Mouse (Mus musculus) embryonic facial prominence, embryonic 11.5 days (tissue): Measurements from ENCODE around the gene Defa21. TPM values are rescaled to one million over a fixed set of nuclear protein-coding genes. Genes with fewer than 3 reads are reported as not detected.
"Not testable (repeated sequence)": the region's sequence is repeated elsewhere in the genome, so short reads cannot be mapped to it uniquely, and the experiment has no call there.

Experiments
- ATAC-seq: fragments of 200-750 bp; cut with Nextera tagmentation; replicated peaks from 2 replicates; pipeline ENCODE4 v1.8.0; 2017; ENCODE audit warnings: low read depth; ENCODE audit not compliant: insufficient number of reproducible peaks, low FRiP score, low TSS enrichment
- DNase-seq: peaks from one replicate; pipeline ENCODE4 v3.0.0-alpha.2; 2015; ENCODE audit warnings: low spot score
- H3K27ac ChIP-seq: fragments of 300-500 bp; sonication (generic); replicated peaks from 2 replicates; pipeline ENCODE4 v1.5.1; 2014; ENCODE audit warnings: mild to moderate bottlenecking, low read depth, low read length, control low read depth
- H3K27me3 ChIP-seq: fragments of 300-500 bp; sonication (generic); 2 replicates; pipeline ENCODE4 v1.6.1; 2014; ENCODE audit warnings: mild to moderate bottlenecking, low read length, moderate library complexity, mixed read lengths; ENCODE audit not compliant: control insufficient read depth, insufficient read depth
- H3K36me3 ChIP-seq: fragments of 300-500 bp; sonication (generic); replicated peaks from 2 replicates; pipeline ENCODE4 v1.6.1; 2014; ENCODE audit warnings: low read depth, mild to moderate bottlenecking, low read length, moderate library complexity, mixed read lengths; ENCODE audit not compliant: control insufficient read depth, insufficient read depth
- H3K4me1 ChIP-seq: fragments of 300-500 bp; sonication (generic); 2 replicates; pipeline ENCODE4 v1.6.1; 2014; ENCODE audit warnings: low read length, mixed read lengths; ENCODE audit not compliant: control insufficient read depth, insufficient read depth
- H3K4me2 ChIP-seq: fragments of 300-500 bp; sonication (generic); 2 replicates; pipeline ENCODE4 v1.6.1; 2014; ENCODE audit warnings: low read depth, mild to moderate bottlenecking, control low read depth, low read length, moderate library complexity
- H3K4me3 ChIP-seq: fragments of 300-500 bp; sonication (generic); 2 replicates; pipeline ENCODE4 v1.5.1; 2014; ENCODE audit warnings: low read depth, low read length, control low read depth
- H3K9ac ChIP-seq: fragments of 300-500 bp; sonication (generic); replicated peaks from 2 replicates; pipeline ENCODE4 v1.6.1; 2014; ENCODE audit warnings: mild to moderate bottlenecking, control low read depth, low read length
- H3K9me3 ChIP-seq: fragments of 300-500 bp; sonication (generic); replicated peaks from 2 replicates; pipeline ENCODE4 v1.6.1; 2016; ENCODE audit warnings: mild to moderate bottlenecking, low read length, inconsistent platforms, mixed read lengths; ENCODE audit not compliant: control insufficient read depth
- WGBS: fragments of 180-500 bp; shearing (Covaris S2); extraction: QIAGEN DNeasy Blood & Tissue Kit; methylation state at CpG from one replicate; pipeline ENCODE4 v1.1.7; 2014; 5-methylcytosine and 5-hydroxymethylcytosine counted together
- polyA plus RNA-seq: library from polyadenylated mRNA; unstranded; fragments of >200 nt; fragmentation: Nextera tagmentation; extraction: Ambion mirVana; gene quantifications from 2 replicates; pipeline ENCODE4 v1.2.1, GENCODE M21; 2014

The Defa21 gene
- polyA plus RNA-seq, 1 experiment from 2014 or later, result not detected

DNA sequence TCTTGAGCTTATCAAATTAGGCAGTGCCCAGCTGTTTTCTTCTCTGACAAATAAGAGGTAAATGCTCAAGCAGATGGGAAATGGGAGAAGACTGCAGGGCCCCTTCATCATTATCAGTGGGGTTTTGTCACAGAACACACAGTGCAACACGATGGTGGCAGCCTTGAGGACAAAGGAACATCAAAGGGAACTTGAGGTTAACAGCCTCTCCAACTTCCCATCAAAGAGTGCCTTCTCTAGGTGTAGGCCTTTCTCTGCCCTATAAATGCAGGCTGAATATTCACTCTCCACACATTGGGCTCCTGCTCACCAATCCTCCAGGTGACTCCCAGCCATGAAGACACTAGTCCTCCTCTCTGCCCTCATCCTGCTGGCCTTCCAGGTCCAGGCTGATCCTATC lies 29.4 kb downstream of the Defa21 start, which contains the start of gene Defa23:
Gene Defa23, plus strand, starts transcription at position 301 of the 400 bp plus-strand sequence.
- not testable (repeated sequence) for DNase-seq, H3K9me3 ChIP-seq, ATAC-seq, H3K4me1 ChIP-seq, H3K27ac ChIP-seq, H3K27me3 ChIP-seq, H3K4me2 ChIP-seq, H3K36me3 ChIP-seq, H3K4me3 ChIP-seq, H3K9ac ChIP-seq
- no CpG with 5 or more reads among the region's 1 CpGs for whole genome bisulfite sequencing

DNA sequence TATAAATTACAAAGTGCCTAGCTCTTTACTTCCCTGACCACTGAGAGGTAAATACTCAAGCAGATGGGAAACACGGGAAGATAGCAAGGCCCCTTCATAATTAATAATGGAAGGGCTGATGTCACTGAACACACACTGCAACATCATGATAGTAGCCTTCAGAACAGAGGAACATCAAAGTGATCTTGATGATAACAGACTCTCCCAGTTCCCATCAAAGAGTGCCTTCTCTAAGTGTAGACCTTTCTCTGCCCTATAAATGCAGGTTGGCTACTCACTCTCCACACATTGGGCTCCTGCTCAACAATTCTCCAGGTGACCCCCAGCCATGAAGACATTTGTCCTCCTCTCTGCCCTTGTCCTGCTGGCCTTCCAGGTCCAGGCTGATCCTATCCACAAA lies 39.4 kb downstream of the Defa21 start, which contains the start of gene Defa35:
Gene Defa35, plus strand, starts transcription at position 301 of the 400 bp plus-strand sequence.
- H3K4me3 ChIP-seq, H3K36me3 ChIP-seq, H3K9me3 ChIP-seq, H3K27ac ChIP-seq, DNase-seq, H3K27me3 ChIP-seq, H3K4me1 ChIP-seq, H3K4me2 ChIP-seq, H3K9ac ChIP-seq, ATAC-seq: not testable (repeated sequence)
- whole genome bisulfite sequencing, result 79% methylated on average over 1 of the region's 1 CpGs

Other genes with a start within 250 kb of the Defa21 start
- not detected in 2 replicates for gene Defb33, start 132.9 kb upstream of the Defa21 start, polyA plus RNA-seq
- not detected in 2 replicates for gene Gm15056, start 122.9 kb upstream of the Defa21 start, polyA plus RNA-seq
- gene Gm6040, start 103.5 kb upstream of the Defa21 start, polyA plus RNA-seq, result not detected in 2 replicates
- gene AY761185, start 80.8 kb upstream of the Defa21 start, polyA plus RNA-seq, result not detected in 2 replicates
- not detected in 2 replicates for gene Defa23, start 29.5 kb downstream of the Defa21 start, polyA plus RNA-seq
- gene Defa35, start 39.5 kb downstream of the Defa21 start, polyA plus RNA-seq, result not detected in 2 replicates
- not detected in 2 replicates for gene Defa25, start 58.9 kb downstream of the Defa21 start, polyA plus RNA-seq
- gene Gm14851, start 70.5 kb downstream of the Defa21 start, polyA plus RNA-seq, result not detected in 2 replicates
- gene Defa30, start 109.1 kb downstream of the Defa21 start, polyA plus RNA-seq, result not detected in 2 replicates
- not detected in 2 replicates for gene Defa22, start 136.7 kb downstream of the Defa21 start, polyA plus RNA-seq
- not detected in 2 replicates for gene Defa31, start 166.1 kb downstream of the Defa21 start, polyA plus RNA-seq
- gene Gm15293, start 176.0 kb downstream of the Defa21 start, polyA plus RNA-seq, result not detected in 2 replicates
- gene Gm15292, start 224.2 kb downstream of the Defa21 start, polyA plus RNA-seq, result not detected in 2 replicates